Mouse (Mus musculus) Muller cell, postnatal 12 days (primary cell): ENCODE data around the gene Akap13.

Experiments used
- DNase-seq: peaks from one replicate; pipeline ENCODE4 v3.0.0-alpha.2; 2015; ENCODE audit errors: inconsistent ontology term

Akap13 gene

GRCm38 (mm10) chr7:75633393-75633792, 178.1 kb downstream of the Akap13 start:
- no peak for DNase-seq

GRCm38 (mm10) chr7:75633807-75634526, 178.6 kb downstream of the Akap13 start:
- peak; percentile 78 for DNase-seq

- no peak for DNase-seq
Observed at GRCm38 (mm10) chr7:75638769-75639168, 183.4 kb downstream of the Akap13 start.

- peak; percentile 47 for DNase-seq
Observed at GRCm38 (mm10) chr7:75639541-75639940, 184.2 kb downstream of the Akap13 start.

GRCm38 (mm10) chr7:75640074-75640473, 184.7 kb downstream of the Akap13 start:
- no peak for DNase-seq

GRCm38 (mm10) chr7:75640671-75641070, 185.3 kb downstream of the Akap13 start:
- peak; percentile 34 for DNase-seq

- peak; percentile 29 for DNase-seq
Observed at GRCm38 (mm10) chr7:75641415-75642177, 186.3 kb downstream of the Akap13 start.

GRCm38 (mm10) chr7:75642178-75642777, 186.9 kb downstream of the Akap13 start:
- peak; percentile 75 for DNase-seq

GRCm38 (mm10) chr7:75642846-75643563, 187.7 kb downstream of the Akap13 start:
- DNase-seq, result no peak

- no peak for DNase-seq
Observed at GRCm38 (mm10) chr7:75643986-75644385, 188.7 kb downstream of the Akap13 start.

GRCm38 (mm10) chr7:75644585-75644984, 189.3 kb downstream of the Akap13 start:
- no peak for DNase-seq

- no peak for DNase-seq
Observed at GRCm38 (mm10) chr7:75645156-75645933, 190.0 kb downstream of the Akap13 start.

- no peak for DNase-seq
Observed at GRCm38 (mm10) chr7:75648051-75648450, 192.7 kb downstream of the Akap13 start.

- no peak for DNase-seq
Observed at GRCm38 (mm10) chr7:75648961-75649360, 193.6 kb downstream of the Akap13 start.

- DNase-seq, result no peak
Observed at GRCm38 (mm10) chr7:75649966-75650365, 194.6 kb downstream of the Akap13 start.

- DNase-seq, result no peak
Observed at GRCm38 (mm10) chr7:75653684-75654317, 198.5 kb downstream of the Akap13 start.

GRCm38 (mm10) chr7:75655180-75656074, 200.1 kb downstream of the Akap13 start:
- no peak for DNase-seq

GRCm38 (mm10) chr7:75656297-75656852, 201.0 kb downstream of the Akap13 start:
- no peak for DNase-seq

GRCm38 (mm10) chr7:75656896-75657295, 201.6 kb downstream of the Akap13 start:
- DNase-seq, result no peak
